Mouse (Mus musculus) testis, postnatal 10 days (tissue): ENCODE measurements around the gene Smarcd3.

Experiments used
- DNase-seq: peaks from one replicate; pipeline ENCODE4 v3.0.0; 2021; ENCODE audit warnings: low spot score

The Smarcd3 gene

DNA sequence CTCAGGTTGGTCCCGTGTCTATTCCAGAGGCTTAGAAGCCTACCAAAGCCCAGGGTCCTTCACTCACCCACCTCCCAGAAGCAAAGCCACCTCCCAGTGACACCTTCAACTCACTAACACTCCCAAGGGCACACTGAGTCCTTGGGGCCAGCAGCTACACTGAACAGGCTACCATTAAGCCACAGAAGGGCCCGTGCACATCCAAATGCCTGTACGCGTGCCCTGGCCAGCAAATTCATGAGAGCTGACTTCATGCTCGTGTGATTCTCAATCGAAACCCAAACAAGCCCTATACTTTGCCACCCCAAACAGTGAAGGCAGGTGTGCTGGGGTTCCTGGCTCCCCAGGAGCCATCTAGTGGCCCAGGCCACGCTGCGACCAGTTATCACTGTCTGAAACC lies 3.6 kb downstream of the Smarcd3 start:
- no peak for DNase-seq

DNA sequence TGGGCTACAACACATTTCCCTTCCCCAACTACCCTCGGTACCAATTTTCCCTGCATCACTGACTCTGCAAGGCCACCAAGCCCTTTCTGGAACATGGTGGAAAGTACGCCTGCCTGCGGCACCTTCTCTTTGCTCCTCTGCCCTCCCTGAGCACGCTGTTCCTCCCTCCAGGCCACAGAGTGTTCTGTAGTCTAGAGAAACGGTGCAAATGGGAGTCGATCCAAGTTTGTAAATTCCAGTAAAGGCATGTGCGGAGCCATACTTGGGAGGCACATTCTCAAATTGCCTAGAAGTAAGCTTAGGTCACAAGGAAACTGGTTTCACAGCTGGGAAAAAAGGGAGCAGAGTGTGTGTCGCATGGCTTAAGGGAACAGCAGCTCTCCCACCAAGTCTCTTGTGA lies 4.1 kb downstream of the Smarcd3 start:
- no peak for DNase-seq

DNA sequence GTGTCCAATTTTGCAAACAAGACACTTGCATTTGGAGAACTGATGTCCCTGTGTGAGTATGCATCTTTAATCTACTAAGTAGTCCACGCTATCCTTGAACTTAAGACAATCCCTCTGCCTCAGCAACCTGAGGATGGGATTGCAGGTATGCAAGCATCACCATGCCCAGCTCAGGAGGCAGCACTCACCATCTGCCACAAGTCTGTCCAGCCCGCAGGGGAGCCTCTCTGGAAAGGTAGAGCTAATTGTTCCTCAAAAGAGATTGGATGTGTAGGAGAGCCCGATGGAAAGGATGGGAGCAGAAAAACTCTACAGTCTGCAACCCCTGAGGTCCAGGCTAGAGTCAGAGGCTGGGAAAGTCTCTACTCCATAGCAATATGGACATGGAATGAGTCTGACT lies 5.3 kb downstream of the Smarcd3 start:
- DNase-seq: no peak

DNA sequence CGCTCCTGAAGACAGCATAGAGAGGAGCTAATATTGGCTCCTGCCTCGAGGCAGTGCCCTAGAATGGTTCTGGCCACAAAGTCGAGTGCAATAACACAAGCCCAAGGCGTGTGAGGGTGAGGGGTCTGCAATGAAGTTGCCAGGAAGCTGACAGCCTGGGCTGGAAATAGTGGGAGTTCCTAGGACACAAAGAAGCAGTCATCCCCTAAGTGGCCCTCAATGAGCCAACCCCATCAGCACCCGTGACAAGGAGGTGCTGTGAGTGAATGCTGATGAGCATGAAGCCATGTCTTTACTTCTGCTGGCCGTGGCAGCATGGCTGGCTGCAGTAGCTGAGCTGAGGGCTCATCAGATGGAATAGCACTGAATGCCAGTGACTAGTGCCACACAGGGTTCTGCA lies 9.1 kb downstream of the Smarcd3 start:
- no peak for DNase-seq

DNA sequence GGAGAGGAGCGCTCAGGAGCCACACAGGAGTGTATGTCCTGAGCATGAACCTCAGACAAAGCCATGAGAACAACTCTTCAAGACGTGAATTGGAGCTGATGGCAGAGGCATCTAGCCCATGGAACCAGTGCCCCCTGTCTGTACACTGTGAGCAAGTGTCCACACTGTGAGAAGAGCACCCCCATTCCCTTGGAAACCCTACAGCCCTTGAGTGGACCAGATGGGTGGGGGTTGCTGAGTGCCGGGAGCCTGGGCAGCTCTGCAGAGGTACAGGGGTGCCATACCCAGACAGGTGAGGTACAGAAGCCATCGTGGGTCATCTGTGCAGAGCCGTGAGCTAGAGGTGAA lies 11.9 kb downstream of the Smarcd3 start:
- no peak for DNase-seq

DNA sequence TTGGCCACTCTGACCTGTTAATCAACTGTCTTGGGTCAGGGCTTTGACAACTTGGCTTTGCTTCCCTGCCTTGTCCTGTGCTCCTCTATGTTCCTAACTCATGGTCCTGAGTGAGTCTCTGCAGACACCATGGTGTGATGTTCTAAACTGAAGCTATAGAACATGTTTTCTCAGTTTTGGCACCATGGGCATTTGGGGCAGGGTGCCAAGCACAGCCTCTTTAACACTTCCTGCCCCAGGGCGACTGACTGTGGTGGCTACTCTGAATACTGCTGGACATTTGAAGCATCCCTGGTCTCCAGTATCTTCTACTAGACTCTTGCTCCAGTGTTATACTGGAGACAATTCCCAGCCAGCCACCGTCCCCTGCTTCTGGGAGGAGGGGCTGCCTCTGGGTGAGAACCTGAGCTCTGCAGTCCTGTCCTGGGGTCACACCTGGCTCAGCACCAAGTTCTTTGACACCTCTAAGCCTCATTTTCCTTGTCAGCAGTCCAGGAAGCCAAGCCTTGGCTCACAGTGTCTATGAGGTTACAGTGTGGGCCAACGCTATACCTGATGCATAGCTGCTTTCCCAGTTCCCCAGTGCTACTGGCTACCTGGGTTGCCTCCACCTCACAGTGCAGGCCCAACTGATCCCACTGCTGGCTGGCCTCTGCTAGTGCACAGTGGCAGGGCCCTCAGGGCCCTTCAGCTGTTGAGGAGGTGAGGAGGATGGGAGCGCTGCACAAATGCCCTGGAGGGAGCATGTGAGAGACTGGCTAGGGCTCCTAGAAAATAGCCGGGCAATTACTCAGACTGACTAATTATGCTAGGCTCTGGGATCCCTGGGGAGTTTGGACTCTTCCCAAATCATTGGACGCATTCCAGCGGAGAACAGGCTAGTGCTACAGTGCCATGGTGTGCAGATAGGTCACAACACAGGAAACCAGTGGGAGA lies 12.6 kb downstream of the Smarcd3 start:
- no peak for DNase-seq

DNA sequence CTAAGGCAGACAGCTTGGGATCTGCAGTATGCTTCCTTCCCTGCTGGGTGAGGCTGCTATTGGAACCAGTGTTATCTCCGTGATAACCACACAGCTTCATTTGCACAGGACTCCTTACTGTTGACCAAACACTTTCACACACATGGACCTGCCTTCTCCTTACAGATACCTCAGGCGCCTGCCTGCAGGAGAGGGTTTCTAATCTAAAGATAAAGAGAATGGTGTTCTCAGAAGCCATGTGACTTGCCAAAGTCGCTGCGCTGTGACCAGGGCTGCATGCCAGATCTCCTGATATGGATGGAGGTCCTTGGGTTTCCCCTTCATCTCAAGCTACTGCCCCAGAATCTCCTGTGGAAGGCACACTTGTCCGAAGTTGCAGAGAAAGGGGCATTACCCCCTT lies 14.8 kb downstream of the Smarcd3 start:
- DNase-seq: no peak

DNA sequence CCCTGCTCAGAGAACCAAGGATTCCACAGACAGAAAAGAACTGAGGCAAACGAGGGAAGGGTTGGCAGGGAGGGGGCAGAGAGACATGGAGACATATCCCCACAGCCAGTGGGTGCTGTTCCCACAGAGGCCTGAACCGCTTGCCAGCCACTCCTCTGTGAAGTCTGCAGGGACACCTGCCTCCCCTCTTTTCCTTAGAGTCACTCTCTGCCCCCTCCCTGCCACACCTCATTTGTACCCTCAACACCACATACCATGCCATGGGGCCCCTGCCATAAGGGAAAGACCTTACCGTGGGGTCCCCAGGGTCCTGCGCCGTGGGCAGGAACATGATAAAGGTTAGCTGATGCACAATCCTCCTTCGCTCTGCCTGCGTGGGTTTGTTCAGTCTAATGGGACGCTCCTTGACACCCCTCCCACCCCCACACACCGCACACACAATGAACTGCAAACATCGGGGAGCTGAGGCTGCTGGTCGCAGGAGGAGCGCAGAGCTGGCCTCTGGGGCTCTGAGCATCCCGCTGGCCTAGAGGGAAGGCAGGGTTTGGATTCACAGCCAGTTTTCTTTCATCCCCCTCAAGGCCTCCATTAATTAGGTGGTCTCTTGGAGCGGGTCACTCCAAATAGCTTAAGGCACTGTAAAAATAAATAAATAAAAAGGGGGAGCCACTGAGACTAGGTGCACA lies 18.1 kb downstream of the Smarcd3 start:
- DNase-seq: no peak

DNA sequence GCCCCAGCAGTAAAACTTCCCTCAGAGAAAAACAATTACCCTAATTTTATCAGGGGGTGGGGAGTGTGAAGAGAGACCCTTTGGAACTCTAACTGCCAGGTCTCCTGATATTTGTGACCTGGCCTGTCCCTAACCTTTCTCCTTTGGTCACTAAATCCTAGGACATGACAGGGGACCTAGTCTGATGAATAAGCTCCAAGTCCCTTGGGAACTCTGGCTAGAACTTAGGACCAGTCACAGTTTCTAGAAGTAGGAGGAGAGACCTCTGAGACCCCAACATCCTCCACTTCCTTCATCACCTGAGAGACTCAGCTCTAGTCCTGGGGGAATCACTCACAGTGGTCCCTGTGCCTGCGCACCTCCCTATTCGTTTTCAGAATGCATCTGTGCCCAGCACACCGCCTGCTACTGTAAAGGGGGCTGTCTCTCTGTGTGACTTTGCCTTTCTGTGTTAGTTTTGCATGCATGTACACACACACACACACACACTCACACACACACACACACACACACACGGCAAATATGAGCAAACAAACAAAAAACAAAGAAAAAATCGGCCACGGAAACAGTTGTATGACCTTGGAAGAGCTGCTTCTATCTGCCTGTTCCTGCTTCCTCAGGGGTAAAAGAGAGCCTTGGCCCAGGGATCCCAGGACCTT lies 18.8 kb downstream of the Smarcd3 start:
- DNase-seq: no peak

DNA sequence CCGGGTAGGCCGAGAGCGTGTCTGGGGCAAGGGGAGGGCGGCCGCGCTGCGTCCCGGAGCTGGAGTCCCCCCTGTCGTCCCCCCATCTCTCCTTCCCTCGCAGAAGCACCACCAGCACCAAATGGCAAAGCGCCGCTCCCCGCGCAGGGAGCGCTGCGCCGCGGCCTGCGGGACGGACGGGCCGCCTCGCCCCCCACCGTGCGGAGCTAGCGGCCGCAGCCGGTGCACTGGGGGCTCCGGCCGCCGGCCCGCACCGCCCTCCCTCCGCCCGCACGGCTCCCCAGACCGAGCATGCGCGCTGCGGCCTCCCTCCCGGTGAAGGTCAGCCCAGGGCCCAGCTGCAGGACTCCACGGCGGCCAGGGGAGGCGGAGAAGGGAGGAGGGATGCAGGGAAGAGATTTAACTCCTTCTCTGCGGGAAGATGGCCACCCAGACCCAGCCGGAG lies 19.5 kb downstream of the Smarcd3 start:
- peak; percentile 91 for DNase-seq

DNA sequence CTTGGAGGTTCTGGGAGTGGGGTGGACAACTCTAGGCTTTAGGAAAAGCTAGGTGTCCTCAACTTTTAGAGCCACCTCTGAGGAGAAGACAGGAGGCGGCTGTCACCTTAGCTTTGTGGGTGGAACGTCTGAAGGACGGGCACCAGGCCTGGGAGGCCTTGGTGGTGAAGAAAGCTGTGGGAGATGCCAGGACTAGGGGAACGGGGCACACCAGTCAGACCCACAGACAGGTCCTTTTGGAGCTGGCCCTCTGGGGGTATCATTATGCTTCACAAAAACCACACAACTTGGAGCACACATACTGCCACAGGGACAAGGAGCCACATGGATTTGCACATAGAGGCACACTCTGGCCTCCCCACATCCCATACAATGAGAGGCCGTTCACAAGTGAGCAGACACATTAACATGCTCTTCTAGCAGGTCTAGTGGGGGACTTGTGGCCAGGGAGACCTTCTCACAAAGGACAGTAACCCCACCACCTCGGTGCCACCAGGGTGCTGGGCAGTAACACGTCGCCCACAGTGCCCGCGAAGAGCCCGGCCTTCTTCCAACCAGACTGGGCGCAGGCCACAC lies 20.0 kb downstream of the Smarcd3 start:
- no peak for DNase-seq

DNA sequence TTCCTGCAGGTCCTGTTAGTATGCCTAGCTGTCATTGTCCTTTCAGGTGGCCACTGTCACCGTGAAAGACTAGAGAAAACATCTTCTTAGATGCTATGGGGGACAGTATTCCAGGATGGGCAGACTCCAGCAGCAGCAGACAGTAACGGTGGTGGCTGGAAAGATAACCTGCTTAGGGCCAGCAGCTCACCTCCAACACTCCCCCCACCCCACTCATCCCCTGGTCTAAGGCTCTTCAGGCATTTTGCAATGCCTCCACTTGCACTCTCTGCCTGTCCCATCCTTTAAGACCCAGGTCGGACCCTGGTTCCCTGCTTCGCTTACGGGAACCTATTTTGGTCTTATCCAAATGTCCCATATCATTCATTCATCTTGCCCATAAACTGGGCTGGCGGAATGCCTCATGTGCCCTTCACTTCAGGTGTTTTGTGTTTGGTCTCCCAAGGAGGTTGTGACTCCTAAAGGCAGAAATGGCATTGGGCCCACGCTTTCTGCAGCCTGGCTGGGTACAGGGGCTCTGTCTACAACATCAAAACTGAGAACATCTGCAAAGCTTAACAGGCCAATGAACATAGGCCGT lies 20.7 kb downstream of the Smarcd3 start:
- no peak for DNase-seq

DNA sequence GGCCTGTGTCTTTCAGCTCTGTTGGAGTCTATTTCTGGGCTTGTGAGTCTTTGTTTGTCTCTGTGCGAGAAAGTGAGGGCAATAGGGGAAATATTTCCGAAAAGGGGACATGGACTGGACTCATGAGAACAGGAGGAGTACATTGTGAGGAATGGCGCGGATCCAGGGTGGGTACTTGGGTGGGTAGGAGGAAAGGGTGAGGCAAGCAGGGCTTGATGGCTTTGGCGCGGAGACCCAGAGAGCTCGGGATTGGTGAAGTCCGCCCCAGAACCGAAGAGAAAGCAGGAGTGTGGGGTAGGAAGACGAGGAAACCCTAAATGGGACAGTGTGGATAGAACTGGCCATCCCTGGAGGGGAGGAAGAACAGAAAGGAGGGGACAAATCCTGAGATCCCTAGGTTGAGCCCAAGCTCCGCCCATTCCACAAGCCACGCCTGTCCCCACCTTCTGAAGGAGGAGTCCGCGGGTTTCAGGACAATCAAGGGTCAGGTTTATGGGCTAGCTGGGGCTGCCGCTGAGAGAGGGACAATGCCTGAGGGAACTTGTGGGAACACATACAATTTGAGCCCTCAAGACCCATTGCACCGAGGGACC lies 21.4 kb downstream of the Smarcd3 start:
- peak; percentile 91 for DNase-seq

DNA sequence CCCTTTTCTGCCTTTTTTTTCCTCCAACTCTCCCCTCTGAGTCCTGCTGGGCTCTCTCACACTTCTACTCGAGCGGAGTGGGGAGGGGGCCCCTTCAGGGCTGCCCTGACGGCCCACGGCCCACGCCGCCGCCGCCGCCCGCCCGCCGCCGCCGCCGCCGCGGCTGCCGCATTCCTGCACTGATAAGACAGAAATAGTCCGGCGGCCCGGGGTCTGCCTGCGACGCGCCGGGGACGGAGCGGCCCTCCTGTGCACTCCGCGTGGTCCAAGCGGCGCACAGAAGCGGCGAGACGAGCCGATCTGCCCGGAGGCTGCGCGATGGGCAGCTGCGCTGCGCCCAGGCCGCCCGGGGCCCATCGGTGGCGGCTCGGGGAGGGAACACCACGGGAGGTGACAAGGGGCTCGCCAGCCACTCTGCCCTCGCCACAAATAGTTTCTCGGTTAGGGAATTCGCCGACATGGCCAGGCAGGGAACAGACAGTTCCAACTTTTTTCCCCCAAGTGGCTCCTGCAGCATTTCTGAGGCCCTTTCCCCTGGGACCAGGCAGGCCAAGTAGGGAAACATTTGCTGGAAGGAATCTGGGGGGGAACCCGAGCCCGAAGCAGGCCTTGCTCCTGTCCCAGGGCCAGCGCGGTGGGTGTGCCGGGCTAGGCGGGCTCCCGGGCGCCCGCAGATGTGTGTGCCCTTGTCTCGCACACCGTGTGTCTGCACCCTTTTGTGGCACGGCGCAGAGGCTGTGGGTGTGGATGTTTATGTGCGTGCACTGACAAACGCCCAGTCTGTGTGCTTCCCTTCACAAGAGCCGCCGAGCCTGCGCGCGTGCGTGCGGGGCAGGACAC lies 22.1 kb downstream of the Smarcd3 start:
- DNase-seq: peak; percentile 80

DNA sequence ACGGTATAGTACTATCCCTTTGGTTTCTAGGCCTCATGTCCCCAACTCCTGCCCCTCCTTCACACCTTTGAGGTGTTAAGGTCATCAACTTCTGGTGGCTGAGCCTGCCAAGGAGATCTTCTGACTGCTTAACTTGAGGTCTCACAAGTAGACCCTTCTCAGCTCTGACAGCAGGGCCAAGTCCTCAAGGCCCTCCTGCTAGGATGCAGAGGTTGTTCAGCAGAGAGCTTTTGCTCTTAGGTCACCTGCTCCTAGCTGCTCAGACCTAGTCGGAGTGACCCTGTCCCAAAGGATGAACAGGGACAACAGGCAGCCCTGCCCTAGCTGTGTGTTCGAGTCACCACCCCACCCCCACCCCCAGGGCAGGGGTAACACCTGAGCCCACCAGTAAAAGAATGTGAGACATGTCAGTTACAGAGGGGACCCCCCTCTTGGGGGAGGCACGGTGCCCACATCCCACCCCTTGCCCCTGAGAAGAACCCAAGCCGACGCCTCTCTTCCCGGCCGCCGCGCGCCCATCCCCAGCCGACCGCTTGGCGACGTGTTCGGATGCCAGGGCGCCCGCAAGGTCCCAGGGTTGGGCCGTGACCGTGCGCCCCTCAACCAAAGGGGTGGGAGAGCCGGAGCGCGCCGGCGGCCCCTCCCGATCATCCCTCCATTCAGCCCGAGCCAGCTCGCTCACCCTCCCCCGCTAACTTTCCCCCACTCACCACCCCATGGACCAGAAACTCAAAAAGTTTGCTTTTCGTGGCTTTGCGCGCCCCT lies 23.0 kb downstream of the Smarcd3 start:
- no peak for DNase-seq

DNA sequence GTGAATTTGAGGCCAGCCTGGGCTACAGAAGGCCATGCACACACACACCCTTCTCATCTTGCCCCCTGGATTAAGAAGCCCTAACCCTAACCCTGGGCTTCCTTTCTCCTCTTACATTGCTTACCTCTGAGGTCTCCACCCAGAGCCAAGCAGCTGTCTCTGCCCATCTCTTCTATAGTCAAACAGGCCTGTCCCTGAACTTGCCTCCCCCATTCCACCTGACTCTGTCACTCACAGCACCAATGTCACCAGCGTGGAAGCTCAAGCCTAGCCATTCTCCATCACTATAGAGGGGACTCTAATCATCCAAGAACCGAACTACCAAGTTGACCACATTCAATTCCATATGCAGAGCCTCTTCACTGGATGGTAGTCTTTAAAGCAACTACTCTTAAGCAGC lies 24.0 kb downstream of the Smarcd3 start:
- no peak for DNase-seq

DNA sequence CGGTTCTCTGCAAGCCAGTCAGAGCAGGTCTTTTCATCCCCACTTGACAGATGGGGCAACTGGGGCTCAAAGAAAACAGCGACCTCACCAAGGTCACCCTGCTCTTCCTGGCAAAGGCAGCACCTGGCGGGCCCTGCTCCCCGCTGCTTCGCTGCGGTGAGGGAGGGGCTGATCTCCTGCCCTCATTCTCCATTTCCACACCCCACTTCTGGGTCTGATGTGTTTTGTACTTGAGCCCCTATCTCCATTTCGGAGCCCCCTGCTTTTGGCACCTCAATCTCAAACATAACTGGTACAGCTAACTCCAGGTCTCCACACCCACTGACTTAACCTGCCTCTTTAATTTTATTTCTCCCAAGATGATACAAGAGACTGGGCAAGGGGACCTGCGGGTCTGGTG lies 25.1 kb downstream of the Smarcd3 start:
- no peak for DNase-seq

DNA sequence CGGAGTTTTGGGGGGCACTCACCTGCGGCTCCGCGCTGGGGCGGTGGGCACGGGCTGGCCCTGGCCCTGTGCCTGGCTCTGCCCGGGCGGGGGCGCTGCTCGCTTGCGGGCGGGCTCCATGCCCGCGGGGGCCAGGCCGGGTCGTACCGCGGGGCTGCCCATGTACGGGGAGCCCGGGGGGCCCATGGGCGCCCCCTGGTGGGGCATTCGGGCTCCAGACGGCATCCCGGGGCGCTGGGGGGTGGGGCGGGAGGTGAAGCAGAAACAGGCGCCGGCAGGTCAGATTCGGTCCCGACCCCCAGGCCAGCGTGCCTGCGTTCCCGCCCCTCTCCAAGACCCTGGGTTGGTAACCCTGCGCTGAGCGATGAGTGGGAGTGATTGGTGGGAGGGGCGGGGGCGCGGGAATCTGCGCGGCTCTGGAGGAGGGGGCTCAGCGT lies 25.6 kb downstream of the Smarcd3 start:
- peak; percentile 87 for DNase-seq

DNA sequence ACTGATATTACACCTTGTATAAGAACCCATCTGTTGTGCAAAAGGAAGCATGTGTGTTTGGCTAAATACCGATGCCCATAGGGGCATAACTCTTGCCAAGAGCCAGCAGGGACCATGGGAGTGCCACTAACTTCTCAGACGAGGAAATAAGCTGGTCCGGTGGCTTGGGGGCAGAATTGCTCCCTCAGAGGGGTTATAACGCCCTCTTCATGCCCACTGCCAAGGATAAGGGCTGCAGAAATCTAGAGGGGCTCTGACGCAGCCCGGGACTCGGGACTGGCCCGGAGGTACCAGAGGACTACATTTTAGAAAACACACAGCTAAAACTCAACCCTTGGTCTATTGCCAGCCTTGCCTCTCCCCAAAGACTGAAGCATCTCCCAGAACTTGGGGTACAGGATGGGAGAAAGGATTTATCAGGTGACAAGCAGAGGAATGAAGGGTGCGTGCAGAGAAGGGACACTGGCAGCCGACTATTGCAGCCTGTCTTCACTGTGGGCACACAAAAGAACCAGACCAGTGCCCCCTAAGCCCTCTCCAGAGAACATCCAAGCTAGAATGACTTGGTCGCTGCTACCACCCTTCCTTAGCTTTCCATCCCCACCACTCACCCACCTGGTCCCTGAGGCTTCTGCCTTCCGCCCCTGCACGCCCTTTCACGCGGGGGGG lies 26.2 kb downstream of the Smarcd3 start:
- DNase-seq: no peak
